Mouse (Mus musculus) hindlimb bud, embryonic 11.5 days (tissue): ENCODE results near the gene Lce1k.
"Not testable (repeated sequence)": the region's sequence is repeated elsewhere in the genome, so short reads cannot be mapped to it uniquely, and the experiment has no call there.

Source experiments
- DNase-seq: peaks from one replicate; pipeline ENCODE4 v3.0.0-alpha.2; 2012; ENCODE audit warnings: low read depth, low spot score; ENCODE audit errors: extremely low spot score

Lce1k gene

GRCm38 (mm10) chr3:92807791-92808190 is at the start of gene Lce1k:
Lce1k (minus strand) TSS chr3:92807891.
- no peak for DNase-seq

GRCm38 (mm10) chr3:92851186-92851585 is 43.5 kb upstream of the Lce1k start, which contains the start of gene Lce1l:
Lce1l (minus strand) TSS chr3:92851286.
- no peak for DNase-seq

GRCm38 (mm10) chr3:92827108-92827507 is 19.4 kb upstream of the Lce1k start, which contains the start of gene Kprp:
Kprp (minus strand) TSS chr3:92827247.
- DNase-seq = no peak

GRCm38 (mm10) chr3:92825808-92826207 is 18.1 kb upstream of the Lce1k start:
- DNase-seq = no peak

GRCm38 (mm10) chr3:92816036-92816435 is 8.3 kb upstream of the Lce1k start:
- DNase-seq = not testable (repeated sequence)

GRCm38 (mm10) chr3:92815581-92815980 is 7.9 kb upstream of the Lce1k start:
- DNase-seq = no peak

- DNase-seq = no peak
These were observed 17.3 kb downstream of the Lce1k start, which contains the start of gene Lce1j for GRCm38 (mm10) chr3:92790414-92790813. Lce1j (minus strand) TSS chr3:92790514.

- DNase-seq = no peak
These were observed 28.9 kb downstream of the Lce1k start, which contains the start of gene Lce1i for GRCm38 (mm10) chr3:92778799-92779198. Lce1i (minus strand) TSS chr3:92778899.

- no peak for DNase-seq
These were observed 36.1 kb downstream of the Lce1k start for GRCm38 (mm10) chr3:92771573-92771972.

GRCm38 (mm10) chr3:92764965-92765364 is 42.7 kb downstream of the Lce1k start, which contains the start of gene Lce1h:
Lce1h (minus strand) TSS chr3:92765065.
- DNase-seq = no peak
